Mouse (Mus musculus) stomach, embryonic 15.5 days (tissue): ENCODE measurements at regions not wholly inside any gene's neighbourhood (a gene's known extent, or its start where the extent isn't known, plus 50 kb on each side); places are given as distances from the start of the nearest gene placed in this dataset.
"Not testable (repeated sequence)": the region's sequence is repeated elsewhere in the genome, so short reads cannot be mapped to it uniquely, and the experiment has no call there.

ENCODE experiments used
- ATAC-seq: fragments of 200-750 bp; cut with Nextera tagmentation; 2 replicates; pipeline ENCODE4 v1.8.0; 2017; ENCODE audit warnings: low read depth, moderate number of reproducible peaks, moderate TSS enrichment; ENCODE audit not compliant: insufficient read depth, low FRiP score
- H3K27ac ChIP-seq: fragments of 300-500 bp; sonication (generic); 2 replicates; pipeline ENCODE4 v1.5.1; 2015; ENCODE audit warnings: mild to moderate bottlenecking, inconsistent platforms
- H3K27me3 ChIP-seq: fragments of 300-500 bp; sonication (generic); replicated peaks from 2 replicates; pipeline ENCODE4 v1.6.1; 2015; ENCODE audit warnings: inconsistent platforms
- H3K36me3 ChIP-seq: fragments of 300-500 bp; sonication (generic); 2 replicates; pipeline ENCODE4 v1.6.1; 2015; ENCODE audit warnings: inconsistent platforms
- H3K4me1 ChIP-seq: fragments of 300-500 bp; sonication (generic); 2 replicates; pipeline ENCODE4 v1.6.1; 2015; ENCODE audit warnings: inconsistent platforms
- H3K4me2 ChIP-seq: fragments of 300-500 bp; sonication (generic); 2 replicates; pipeline ENCODE4 v1.6.1; 2015; ENCODE audit warnings: mild to moderate bottlenecking, inconsistent platforms
- H3K4me3 ChIP-seq: fragments of 300-500 bp; sonication (generic); replicated peaks from 2 replicates; pipeline ENCODE4 v1.5.1; 2015; ENCODE audit warnings: inconsistent platforms
- H3K9ac ChIP-seq: fragments of 300-500 bp; sonication (generic); 2 replicates; pipeline ENCODE4 v1.6.1; 2015; ENCODE audit warnings: inconsistent platforms
- H3K9me3 ChIP-seq: fragments of 300-500 bp; sonication (generic); 2 replicates; pipeline ENCODE4 v1.6.1; 2016; ENCODE audit warnings: inconsistent platforms
- WGBS: fragments of 180-500 bp; shearing (Covaris S2); methylation state at CpG from one replicate; pipeline ENCODE4 v1.1.7; 2015; 5-methylcytosine and 5-hydroxymethylcytosine counted together

- Histone ChIP-seq H3K4me3 (no peak overlapping the region), H3K27ac (no peak overlapping the region), H3K9ac (no peak overlapping the region), H3K36me3 (no peaks in the 10 kb centered on the region), H3K27me3 (no peaks in the 10 kb centered on the region), H3K4me2 (no peak overlapping the region), H3K4me1 (no peaks in the 10 kb centered on the region), H3K9me3 (no peaks in the 10 kb centered on the region)
- 44% methylated on average over 7 of the region's 7 CpGs for WGBS
- no peak; the same call in 1 of the 2 replicates for ATAC-seq
Observed at GRCm38 (mm10) chr2:51753565-51754031, 126.3 kb downstream of the Tas2r134 start.

GRCm38 (mm10) chr2:51757361-51757760 is 130.1 kb downstream of the Tas2r134 start:
- WGBS: 78% methylated on average over 1 of the region's 1 CpGs
- Histone ChIP-seq H3K4me3 (no peak overlapping the region), H3K4me2 (no peak overlapping the region), H3K27me3 (no peaks in the 10 kb centered on the region), H3K36me3 (no peaks in the 10 kb centered on the region), H3K4me1 (no peaks in the 10 kb centered on the region), H3K9me3 (no peaks in the 10 kb centered on the region), H3K9ac (no peak overlapping the region), H3K27ac (no peak overlapping the region)
- no peak for ATAC-seq

DNA sequence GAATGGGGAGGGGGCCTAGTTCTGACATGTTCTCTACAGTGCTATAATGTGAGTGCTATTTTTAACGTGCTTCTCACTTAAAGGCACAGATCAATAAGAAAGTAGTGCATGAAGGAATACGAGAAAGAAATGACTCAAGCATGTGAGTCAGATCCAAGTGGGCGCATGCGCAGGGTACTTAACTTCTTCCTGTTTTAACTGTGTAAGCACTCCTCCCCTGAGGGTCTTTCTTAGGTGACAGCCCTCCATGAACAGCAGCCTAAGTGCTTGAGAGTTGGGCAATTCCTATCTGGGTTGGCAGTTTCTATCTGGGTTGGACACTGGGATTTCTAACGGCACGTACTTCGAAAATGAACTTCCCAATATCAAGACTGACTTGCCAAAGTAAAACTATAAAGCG is 130.8 kb downstream of the Tas2r134 start:
- Histone ChIP-seq H3K36me3 (no peaks in the 10 kb centered on the region), H3K4me3 (no peak overlapping the region), H3K27me3 (no peaks in the 10 kb centered on the region), H3K9me3 (no peaks in the 10 kb centered on the region), H3K4me1 (no peaks in the 10 kb centered on the region), H3K9ac (no peak overlapping the region), H3K27ac (no peak overlapping the region), H3K4me2 (no peak overlapping the region)
- no peak for ATAC-seq
- 84% methylated on average over 8 of the region's 8 CpGs for WGBS

GRCm38 (mm10) chr2:51762866-51763265 is 135.6 kb downstream of the Tas2r134 start:
- Histone ChIP-seq H3K27ac (no peak overlapping the region), H3K4me3 (no peak overlapping the region), H3K4me2 (no peak overlapping the region), H3K4me1 (no peaks in the 10 kb centered on the region), H3K9me3 (no peaks in the 10 kb centered on the region), H3K27me3 (no peaks in the 10 kb centered on the region), H3K9ac (no peak overlapping the region), H3K36me3 (no peaks in the 10 kb centered on the region)
- no peak for ATAC-seq
- 91% methylated on average over 4 of the region's 4 CpGs for WGBS

GRCm38 (mm10) chr2:51767507-51768135 is 140.3 kb downstream of the Tas2r134 start:
- H3K9me3 ChIP-seq: no peaks in the 10 kb centered on the region
- H3K36me3 ChIP-seq: no peaks in the 10 kb centered on the region
- WGBS: 45% methylated on average over 4 of the region's 4 CpGs
- no peak overlapping the region for H3K4me3 ChIP-seq
- no peak overlapping the region for H3K27ac ChIP-seq
- H3K4me1 ChIP-seq: no peaks in the 10 kb centered on the region
- H3K4me2 ChIP-seq: no peak overlapping the region
- no peaks in the 10 kb centered on the region for H3K27me3 ChIP-seq
- no peak for ATAC-seq
- H3K9ac ChIP-seq: no peak overlapping the region

- H3K9ac ChIP-seq: no peak overlapping the region
- H3K27ac ChIP-seq: no peak overlapping the region
- no peaks in the 10 kb centered on the region for H3K27me3 ChIP-seq
- no peak overlapping the region for H3K4me2 ChIP-seq
- H3K9me3 ChIP-seq: no peaks in the 10 kb centered on the region
- no peak overlapping the region for H3K4me3 ChIP-seq
- H3K4me1 ChIP-seq: no peaks in the 10 kb centered on the region
- WGBS: 62% methylated on average over 12 of the region's 12 CpGs
- no peak for ATAC-seq
- no peaks in the 10 kb centered on the region for H3K36me3 ChIP-seq
Observed at GRCm38 (mm10) chr2:51768298-51769271, 141.3 kb downstream of the Tas2r134 start.

DNA sequence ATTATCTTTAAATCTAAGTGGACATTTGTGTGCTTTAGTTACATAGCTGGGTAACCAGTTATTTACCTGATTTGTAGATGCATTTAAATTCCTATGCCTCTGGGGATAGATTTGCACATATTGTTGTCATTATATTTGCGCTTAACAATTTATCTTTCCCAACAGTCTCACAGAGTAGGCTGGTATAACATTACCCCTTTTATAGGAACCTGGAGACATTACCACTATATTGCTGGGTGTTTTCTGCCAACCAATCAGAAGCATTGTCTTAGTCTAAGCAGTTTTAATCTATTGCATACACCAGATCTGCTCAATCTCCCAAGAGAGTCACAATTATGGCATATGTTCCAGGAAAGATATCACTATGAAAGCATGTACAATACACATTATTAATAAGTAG is 149.8 kb downstream of the Rbm43 start:
- no peak for ATAC-seq
- H3K9ac ChIP-seq: no peak overlapping the region
- H3K4me1 ChIP-seq: no peaks in the 10 kb centered on the region
- 92% methylated on average over 1 of the region's 1 CpGs for WGBS
- no peaks in the 10 kb centered on the region for H3K9me3 ChIP-seq
- no peak overlapping the region for H3K4me3 ChIP-seq
- H3K4me2 ChIP-seq: no peak overlapping the region
- H3K36me3 ChIP-seq: no peaks in the 10 kb centered on the region
- H3K27ac ChIP-seq: no peak overlapping the region
- H3K27me3 ChIP-seq: no peaks in the 10 kb centered on the region

GRCm38 (mm10) chr2:51788896-51789295 is 146.1 kb downstream of the Rbm43 start:
- no peaks in the 10 kb centered on the region for H3K9me3 ChIP-seq
- no peaks in the 10 kb centered on the region for H3K36me3 ChIP-seq
- H3K4me3 ChIP-seq: no peak overlapping the region
- no peak overlapping the region for H3K4me2 ChIP-seq
- H3K9ac ChIP-seq: no peak overlapping the region
- WGBS: 67% methylated on average over 3 of the region's 3 CpGs
- H3K27ac ChIP-seq: no peak overlapping the region
- no peak for ATAC-seq
- H3K27me3 ChIP-seq: no peaks in the 10 kb centered on the region
- no peaks in the 10 kb centered on the region for H3K4me1 ChIP-seq

DNA sequence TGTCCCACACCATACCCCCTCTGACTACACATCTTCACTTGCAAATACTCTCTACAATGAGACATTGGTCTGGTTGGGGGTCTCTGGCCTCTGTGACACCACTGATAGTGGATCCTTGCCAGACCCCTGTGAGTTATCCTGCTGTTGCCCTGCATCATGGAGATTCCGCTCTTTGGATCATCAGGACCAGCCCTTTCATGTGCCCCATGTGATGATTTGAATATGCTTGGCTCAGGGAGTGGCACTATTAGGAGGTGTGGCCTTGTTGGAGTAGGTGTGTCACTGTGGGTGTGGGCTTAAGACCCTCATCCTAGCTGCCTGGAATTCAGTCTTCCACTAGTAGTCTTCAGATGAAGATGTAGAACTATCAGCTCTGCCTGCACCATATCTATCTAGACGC is 141.7 kb downstream of the Rbm43 start:
- H3K4me2 ChIP-seq, H3K27me3 ChIP-seq, H3K27ac ChIP-seq, H3K9me3 ChIP-seq, H3K4me1 ChIP-seq, H3K4me3 ChIP-seq, H3K9ac ChIP-seq, ATAC-seq, H3K36me3 ChIP-seq: not testable (repeated sequence)
- WGBS: 91% methylated on average over 2 of the region's 2 CpGs

DNA sequence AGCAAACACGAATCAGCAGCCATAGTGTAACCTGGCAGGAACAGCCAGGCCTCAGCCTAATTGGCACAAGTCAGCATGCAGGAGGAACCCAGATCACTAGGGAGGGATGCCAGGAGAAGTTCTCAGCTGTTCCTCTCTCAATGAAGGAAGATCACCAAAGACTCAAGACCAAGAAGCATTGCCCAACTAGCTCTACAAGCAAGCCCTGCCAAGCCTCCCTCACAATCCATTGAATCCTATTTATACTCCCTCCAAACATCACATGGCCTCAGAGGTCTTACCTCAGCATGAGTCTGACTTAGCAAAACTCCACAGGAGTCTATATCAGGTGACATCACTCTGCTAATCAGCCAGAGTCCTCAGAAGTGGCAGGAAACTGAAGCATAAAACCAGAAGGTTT is 135.1 kb downstream of the Rbm43 start:
- no peak overlapping the region for H3K4me2 ChIP-seq
- no peaks in the 10 kb centered on the region for H3K36me3 ChIP-seq
- H3K27ac ChIP-seq: no peak overlapping the region
- H3K27me3 ChIP-seq: no peaks in the 10 kb centered on the region
- no peak for ATAC-seq
- H3K4me1 ChIP-seq: no peaks in the 10 kb centered on the region
- H3K9ac ChIP-seq: no peak overlapping the region
- H3K9me3 ChIP-seq: no peaks in the 10 kb centered on the region
- no peak overlapping the region for H3K4me3 ChIP-seq
- WGBS: 79% methylated on average over 1 of the region's 1 CpGs

- Histone ChIP-seq H3K36me3 (no peaks in the 10 kb centered on the region), H3K4me3 (no peak overlapping the region), H3K4me2 (no peak overlapping the region), H3K4me1 (no peaks in the 10 kb centered on the region), H3K9ac (no peak overlapping the region), H3K9me3 (no peaks in the 10 kb centered on the region), H3K27me3 (no peaks in the 10 kb centered on the region), H3K27ac (no peak overlapping the region)
- no peak for ATAC-seq
- 79% methylated on average over 2 of the region's 2 CpGs for WGBS
Observed at GRCm38 (mm10) chr2:51822976-51823375, 112.0 kb downstream of the Rbm43 start.

DNA sequence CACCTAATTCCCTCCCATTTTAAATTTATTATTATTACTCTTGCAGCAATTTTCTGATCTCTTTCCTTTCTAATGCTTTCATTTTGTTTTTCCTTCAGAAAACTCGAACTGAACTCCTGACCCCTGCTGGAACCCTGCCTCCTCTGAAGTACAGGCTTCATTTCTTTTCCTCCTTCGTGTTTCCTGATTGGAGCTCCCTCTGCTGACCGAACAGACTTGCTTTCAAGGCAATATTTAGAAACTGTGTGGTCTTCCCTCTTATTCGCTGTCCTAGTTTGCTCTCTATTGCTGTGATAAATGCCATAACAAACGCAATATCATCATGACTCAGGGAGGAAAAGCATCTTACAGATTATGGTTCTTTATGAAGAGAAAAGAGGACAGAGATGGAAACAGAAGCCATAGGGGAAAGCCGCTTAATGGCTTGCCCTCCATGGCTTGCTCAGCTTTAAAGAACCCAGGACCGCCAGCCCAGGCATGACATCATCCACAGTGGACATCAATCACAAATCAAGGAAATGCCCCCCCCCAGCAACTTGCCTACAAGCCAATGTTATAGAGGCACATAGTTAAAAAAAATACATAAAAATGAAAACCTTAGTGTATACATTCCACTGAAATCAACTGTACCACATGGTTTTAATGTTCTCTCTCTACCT is 104.5 kb downstream of the Rbm43 start:
- ATAC-seq: 0 out of 2 replicates have a peak, but pooled peaks have one; percentile 50

More for the DNA sequence above, 104.5 kb downstream of the Rbm43 start:
- no peak overlapping the region for H3K4me2 ChIP-seq
- no peaks in the 10 kb centered on the region for H3K36me3 ChIP-seq
- no peak overlapping the region for H3K9ac ChIP-seq
- H3K4me1 ChIP-seq: no peaks in the 10 kb centered on the region
- H3K9me3 ChIP-seq: no peaks in the 10 kb centered on the region
- no peak overlapping the region for H3K4me3 ChIP-seq
- no peak overlapping the region for H3K27ac ChIP-seq
- 31% methylated on average over 7 of the region's 7 CpGs for WGBS
- H3K27me3 ChIP-seq: no peaks in the 10 kb centered on the region
